Mouse (Mus musculus) embryonic facial prominence, embryonic 11.5 days (tissue): Measurements from ENCODE around the gene Cmtm4. TPM values are rescaled to one million over a fixed set of nuclear protein-coding genes. Genes with fewer than 3 reads are reported as not detected.
"Not testable (repeated sequence)": the region's sequence is repeated elsewhere in the genome, so short reads cannot be mapped to it uniquely, and the experiment has no call there.

Experiments used
- ATAC-seq: fragments of 200-750 bp; cut with Nextera tagmentation; replicated peaks from 2 replicates; pipeline ENCODE4 v1.8.0; 2017; ENCODE audit warnings: low read depth; ENCODE audit not compliant: insufficient number of reproducible peaks, low FRiP score, low TSS enrichment
- DNase-seq: peaks from one replicate; pipeline ENCODE4 v3.0.0-alpha.2; 2015; ENCODE audit warnings: low spot score
- H3K27ac ChIP-seq: fragments of 300-500 bp; sonication (generic); replicated peaks from 2 replicates; pipeline ENCODE4 v1.5.1; 2014; ENCODE audit warnings: mild to moderate bottlenecking, low read depth, low read length, control low read depth
- H3K27me3 ChIP-seq: fragments of 300-500 bp; sonication (generic); 2 replicates; pipeline ENCODE4 v1.6.1; 2014; ENCODE audit warnings: mild to moderate bottlenecking, low read length, moderate library complexity, mixed read lengths; ENCODE audit not compliant: control insufficient read depth, insufficient read depth
- H3K36me3 ChIP-seq: fragments of 300-500 bp; sonication (generic); replicated peaks from 2 replicates; pipeline ENCODE4 v1.6.1; 2014; ENCODE audit warnings: low read depth, mild to moderate bottlenecking, low read length, moderate library complexity, mixed read lengths; ENCODE audit not compliant: control insufficient read depth, insufficient read depth
- H3K4me1 ChIP-seq: fragments of 300-500 bp; sonication (generic); 2 replicates; pipeline ENCODE4 v1.6.1; 2014; ENCODE audit warnings: low read length, mixed read lengths; ENCODE audit not compliant: control insufficient read depth, insufficient read depth
- H3K4me2 ChIP-seq: fragments of 300-500 bp; sonication (generic); 2 replicates; pipeline ENCODE4 v1.6.1; 2014; ENCODE audit warnings: low read depth, mild to moderate bottlenecking, control low read depth, low read length, moderate library complexity
- H3K4me3 ChIP-seq: fragments of 300-500 bp; sonication (generic); 2 replicates; pipeline ENCODE4 v1.5.1; 2014; ENCODE audit warnings: low read depth, low read length, control low read depth
- H3K9ac ChIP-seq: fragments of 300-500 bp; sonication (generic); replicated peaks from 2 replicates; pipeline ENCODE4 v1.6.1; 2014; ENCODE audit warnings: mild to moderate bottlenecking, control low read depth, low read length
- H3K9me3 ChIP-seq: fragments of 300-500 bp; sonication (generic); replicated peaks from 2 replicates; pipeline ENCODE4 v1.6.1; 2016; ENCODE audit warnings: mild to moderate bottlenecking, low read length, inconsistent platforms, mixed read lengths; ENCODE audit not compliant: control insufficient read depth
- WGBS: fragments of 180-500 bp; shearing (Covaris S2); extraction: QIAGEN DNeasy Blood & Tissue Kit; methylation state at CpG from one replicate; pipeline ENCODE4 v1.1.7; 2014; 5-methylcytosine and 5-hydroxymethylcytosine counted together
- polyA plus RNA-seq: library from polyadenylated mRNA; unstranded; fragments of >200 nt; fragmentation: Nextera tagmentation; extraction: Ambion mirVana; gene quantifications from 2 replicates; pipeline ENCODE4 v1.2.1, GENCODE M21; 2014

Gene Cmtm4
- polyA plus RNA-seq, 1 experiment from 2014 or later: 3.8 TPM

GRCm38 (mm10) chr8:104321267-104321666 lies 74.3 kb downstream of the Cmtm4 start, which contains the start of gene Gm11020:
Gm11020 (plus strand) TSS chr8:104321567.
- H3K9ac ChIP-seq, DNase-seq, H3K4me2 ChIP-seq, H3K9me3 ChIP-seq, H3K4me3 ChIP-seq, H3K4me1 ChIP-seq, ATAC-seq, H3K27me3 ChIP-seq, H3K27ac ChIP-seq, H3K36me3 ChIP-seq: not testable (repeated sequence)
- 85% methylated on average over 8 of the region's 11 CpGs for WGBS

GRCm38 (mm10) chr8:104313311-104313710 lies 82.3 kb downstream of the Cmtm4 start:
- H3K9me3 ChIP-seq: no peaks in the 10 kb centered on the region
- H3K4me3 ChIP-seq: no peak overlapping the region
- no peaks in the 10 kb centered on the region for H3K27me3 ChIP-seq
- ATAC-seq (no peak), DNase-seq (no peak)
- H3K4me2 ChIP-seq: no peak overlapping the region
- H3K4me1 ChIP-seq: no peaks in the 10 kb centered on the region
- 75% methylated on average over 4 of the region's 4 CpGs for WGBS
- H3K9ac ChIP-seq: no peak overlapping the region
- H3K36me3 ChIP-seq: no peaks in the 10 kb centered on the region
- H3K27ac ChIP-seq: no peak overlapping the region

- not testable (repeated sequence) for H3K4me2 ChIP-seq, H3K27ac ChIP-seq, H3K4me1 ChIP-seq, H3K9ac ChIP-seq, DNase-seq, H3K9me3 ChIP-seq, ATAC-seq, H3K36me3 ChIP-seq, H3K27me3 ChIP-seq, H3K4me3 ChIP-seq
- 79% methylated on average over 3 of the region's 3 CpGs for WGBS
Observed at GRCm38 (mm10) chr8:104312023-104312422, 83.6 kb downstream of the Cmtm4 start.

GRCm38 (mm10) chr8:104309441-104310155 lies 86.0 kb downstream of the Cmtm4 start, which contains the start of the genes Gm45711 and Cmtm1:
Gm45711 (minus strand) TSS chr8:104310081.
Cmtm1 (minus strand) TSS chr8:104310145.
- not testable (repeated sequence) for H3K4me2 ChIP-seq, H3K4me3 ChIP-seq, H3K36me3 ChIP-seq, H3K27me3 ChIP-seq, H3K9me3 ChIP-seq, H3K9ac ChIP-seq, ATAC-seq, H3K27ac ChIP-seq, DNase-seq, H3K4me1 ChIP-seq
- 91% methylated on average over 31 of the region's 36 CpGs for WGBS

GRCm38 (mm10) chr8:104308341-104308740 lies 87.3 kb downstream of the Cmtm4 start:
- not testable (repeated sequence) for H3K9ac ChIP-seq, H3K4me2 ChIP-seq, H3K4me3 ChIP-seq, ATAC-seq, H3K9me3 ChIP-seq, H3K27ac ChIP-seq, DNase-seq, H3K36me3 ChIP-seq, H3K4me1 ChIP-seq, H3K27me3 ChIP-seq
- WGBS: 50% methylated on average over 6 of the region's 6 CpGs

GRCm38 (mm10) chr8:104304962-104305361 lies 90.6 kb downstream of the Cmtm4 start:
- Histone ChIP-seq H3K9ac (no peak overlapping the region), H3K27ac (no peak overlapping the region), H3K4me3 (no peak overlapping the region), H3K4me2 (no peak overlapping the region), H3K27me3 (no peaks in the 10 kb centered on the region), H3K36me3 (no peaks in the 10 kb centered on the region), H3K9me3 (no peaks in the 10 kb centered on the region), H3K4me1 (no peaks in the 10 kb centered on the region)
- 92% methylated on average over 11 of the region's 11 CpGs for WGBS
- ATAC-seq (no peak), DNase-seq (no peak)

GRCm38 (mm10) chr8:104302536-104302935 lies 93.1 kb downstream of the Cmtm4 start:
- H3K27me3 ChIP-seq, H3K36me3 ChIP-seq, H3K9me3 ChIP-seq, H3K4me2 ChIP-seq, DNase-seq, ATAC-seq, H3K4me3 ChIP-seq, H3K4me1 ChIP-seq, H3K27ac ChIP-seq, H3K9ac ChIP-seq: not testable (repeated sequence)
- WGBS: 88% methylated on average over 4 of the region's 4 CpGs

- 10% methylated on average over 3 of the region's 3 CpGs for WGBS
- H3K9ac ChIP-seq, H3K4me1 ChIP-seq, H3K4me2 ChIP-seq, H3K27me3 ChIP-seq, H3K9me3 ChIP-seq, H3K4me3 ChIP-seq, H3K27ac ChIP-seq, H3K36me3 ChIP-seq: not testable (repeated sequence)
- peak; percentile 48 for DNase-seq
- peak; percentile 67; the same call in 1 of the 2 replicates for ATAC-seq
Observed at GRCm38 (mm10) chr8:104301577-104301976, 94.0 kb downstream of the Cmtm4 start.
